Mouse (Mus musculus) kidney, postnatal 0 days (tissue): ENCODE measurements around the gene Uck2. TPM values are rescaled to one million over a fixed set of nuclear protein-coding genes. Genes with fewer than 3 reads are reported as not detected.

Experiments used
- ATAC-seq: fragments of 200-750 bp; cut with Nextera tagmentation; replicated peaks from 2 replicates; pipeline ENCODE4 v1.8.0; 2017; ENCODE audit warnings: low read depth, moderate number of reproducible peaks, moderate TSS enrichment, moderate library complexity; ENCODE audit not compliant: low FRiP score
- DNase-seq: peaks from one replicate; pipeline ENCODE4 v3.0.0-alpha.2; 2016; ENCODE audit warnings: low spot score
- H3K27ac ChIP-seq: fragments of 300-500 bp; sonication (generic); 2 replicates; pipeline ENCODE4 v1.5.1; 2014; ENCODE audit warnings: mild to moderate bottlenecking
- H3K27me3 ChIP-seq: fragments of 300-500 bp; sonication (generic); 2 replicates; pipeline ENCODE4 v1.6.1; 2014; ENCODE audit warnings: low read length, mixed read lengths; ENCODE audit not compliant: insufficient read depth
- H3K36me3 ChIP-seq: fragments of 300-500 bp; sonication (generic); 2 replicates; pipeline ENCODE4 v1.6.1; 2014; ENCODE audit warnings: low read length, mixed read lengths; ENCODE audit not compliant: insufficient read depth
- H3K4me1 ChIP-seq: fragments of 300-500 bp; sonication (generic); replicated peaks from 2 replicates; pipeline ENCODE4 v1.6.1; 2014; ENCODE audit warnings: antibody characterized with exemption, low read length, mixed read lengths; ENCODE audit not compliant: insufficient read depth
- H3K4me2 ChIP-seq: fragments of 300-500 bp; sonication (generic); 2 replicates; pipeline ENCODE4 v1.6.1; 2014; ENCODE audit warnings: mild to moderate bottlenecking, low read length, moderate library complexity, mixed read lengths
- H3K4me3 ChIP-seq: fragments of 300-500 bp; sonication (generic); replicated peaks from 2 replicates; pipeline ENCODE4 v1.5.1; 2014; ENCODE audit warnings: low read depth, low read length
- H3K9ac ChIP-seq: fragments of 300-500 bp; sonication (generic); 2 replicates; pipeline ENCODE4 v1.6.1; 2014; ENCODE audit warnings: low read depth, low read length
- H3K9me3 ChIP-seq: fragments of 300-500 bp; sonication (generic); replicated peaks from 2 replicates; pipeline ENCODE4 v1.6.1; 2016; ENCODE audit warnings: low read length, inconsistent platforms, mixed read lengths
- CTCF ChIP-seq: IDR thresholded peaks from 2 replicates; pipeline ENCODE4 v1.5.1; 2016; ENCODE audit warnings: antibody characterized with exemption, low read depth, mild to moderate bottlenecking, moderate library complexity
- WGBS: fragments of 180-500 bp; shearing (Covaris S2); extraction: QIAGEN DNeasy Blood & Tissue Kit; methylation state at CpG from one replicate; pipeline ENCODE4 v1.1.7; 2014; 5-methylcytosine and 5-hydroxymethylcytosine counted together
- polyA plus RNA-seq: library from polyadenylated mRNA; unstranded; fragments of >200 nt; fragmentation: Nextera tagmentation; extraction: Ambion mirVana; gene quantifications from 2 replicates; pipeline ENCODE4 v1.2.1, GENCODE M21; 2015

Gene Uck2
- polyA plus RNA-seq, 1 experiment from 2014 or later, result 51.0 TPM

- Histone ChIP-seq H3K4me3 (peak overlapping the region; percentile 68), H3K36me3 (no peaks in the 10 kb centered on the region), H3K4me1 (0 out of 2 replicates have a peak, but pooled peaks cover 4% of the 10 kb centered on the region), H3K9me3 (no peaks in the 10 kb centered on the region), H3K9ac (peak overlapping the region; percentile 96), H3K27me3 (no peaks in the 10 kb centered on the region), H3K27ac (0 out of 2 replicates have a peak overlapping the region, but pooled peaks have one; percentile 95), H3K4me2 (peak overlapping the region; percentile 94)
- DNase-seq (no peak), ATAC-seq (no peak)
- TF ChIP-seq CTCF, result no peak
- 57% methylated on average over 11 of the region's 11 CpGs for WGBS
Measured at GRCm38 (mm10) chr1:167307674-167308073, 22.6 kb upstream of the Uck2 start.

- WGBS, result 64% methylated on average over 5 of the region's 5 CpGs
- no peak for ATAC-seq
- Histone ChIP-seq H3K9me3 (no peaks in the 10 kb centered on the region), H3K4me2 (no peak overlapping the region), H3K27ac (no peak overlapping the region), H3K4me1 (0 out of 2 replicates have a peak, but pooled peaks cover 4% of the 10 kb centered on the region), H3K27me3 (no peaks in the 10 kb centered on the region), H3K4me3 (no peak overlapping the region), H3K9ac (no peak overlapping the region), H3K36me3 (no peaks in the 10 kb centered on the region)
- TF ChIP-seq CTCF, result peak; percentile 61
- peak; percentile 20 for DNase-seq
Measured at GRCm38 (mm10) chr1:167306451-167307240, 21.5 kb upstream of the Uck2 start.

GRCm38 (mm10) chr1:167305501-167306137, 20.5 kb upstream of the Uck2 start:
- no peak overlapping the region for H3K27ac ChIP-seq
- no peak overlapping the region for H3K9ac ChIP-seq
- no peak for DNase-seq
- no peak overlapping the region for H3K4me3 ChIP-seq
- H3K4me2 ChIP-seq, result no peak overlapping the region
- no peaks in the 10 kb centered on the region for H3K36me3 ChIP-seq
- no peak for ATAC-seq
- H3K27me3 ChIP-seq, result no peaks in the 10 kb centered on the region
- H3K4me1 ChIP-seq, result 0 out of 2 replicates have a peak, but pooled peaks cover 4% of the 10 kb centered on the region
- TF ChIP-seq CTCF, result no peak
- 78% methylated on average over 7 of the region's 7 CpGs for WGBS
- H3K9me3 ChIP-seq, result no peaks in the 10 kb centered on the region

GRCm38 (mm10) chr1:167300122-167300521, 15.0 kb upstream of the Uck2 start:
- no peak overlapping the region for H3K4me2 ChIP-seq
- H3K27ac ChIP-seq, result no peak overlapping the region
- no peaks in the 10 kb centered on the region for H3K27me3 ChIP-seq
- DNase-seq, result no peak
- no peaks in the 10 kb centered on the region for H3K9me3 ChIP-seq
- TF ChIP-seq CTCF, result no peak
- H3K9ac ChIP-seq, result no peak overlapping the region
- H3K4me3 ChIP-seq, result no peak overlapping the region
- 67% methylated on average over 2 of the region's 2 CpGs for WGBS
- 0 out of 2 replicates have a peak, but pooled peaks have one; percentile 43 for ATAC-seq
- H3K36me3 ChIP-seq, result no peaks in the 10 kb centered on the region
- no peaks in the 10 kb centered on the region for H3K4me1 ChIP-seq

GRCm38 (mm10) chr1:167295679-167296402, 10.7 kb upstream of the Uck2 start:
- no peak overlapping the region for H3K4me2 ChIP-seq
- no peaks in the 10 kb centered on the region for H3K36me3 ChIP-seq
- WGBS, result 50% methylated on average over 13 of the region's 13 CpGs
- H3K27me3 ChIP-seq, result no peaks in the 10 kb centered on the region
- TF ChIP-seq CTCF, result no peak
- no peak overlapping the region for H3K4me3 ChIP-seq
- DNase-seq, result no peak
- no peaks in the 10 kb centered on the region for H3K4me1 ChIP-seq
- no peak overlapping the region for H3K27ac ChIP-seq
- no peaks in the 10 kb centered on the region for H3K9me3 ChIP-seq
- H3K9ac ChIP-seq, result no peak overlapping the region
- ATAC-seq, result no peak

- no peak overlapping the region for H3K4me2 ChIP-seq
- TF ChIP-seq CTCF, result no peak; the same call in 1 of the 2 replicates
- H3K9ac ChIP-seq, result no peak overlapping the region
- no peaks in the 10 kb centered on the region for H3K9me3 ChIP-seq
- H3K4me1 ChIP-seq, result 0 out of 2 replicates have a peak, but pooled peaks cover 7% of the 10 kb centered on the region
- no peaks in the 10 kb centered on the region for H3K27me3 ChIP-seq
- ATAC-seq, result peak; percentile 65
- no peak overlapping the region for H3K4me3 ChIP-seq
- peak; percentile 92 for DNase-seq
- no peaks in the 10 kb centered on the region for H3K36me3 ChIP-seq
- 14% methylated on average over 11 of the region's 11 CpGs for WGBS
- H3K27ac ChIP-seq, result no peak overlapping the region; the same call in 1 of the 2 replicates
Measured at GRCm38 (mm10) chr1:167292447-167292846, 7.3 kb upstream of the Uck2 start.
